Mouse (Mus musculus) neural tube, embryonic 11.5 days (tissue): Measurements from ENCODE around the gene Nfia. TPM values are rescaled to one million over a fixed set of nuclear protein-coding genes. Genes with fewer than 3 reads are reported as not detected.

Experiments
- ATAC-seq: fragments of 200-750 bp; cut with Nextera tagmentation; 2 replicates; pipeline ENCODE4 v1.8.0; 2017; ENCODE audit warnings: moderate number of reproducible peaks, mild to moderate bottlenecking, moderate TSS enrichment, moderate library complexity; ENCODE audit not compliant: insufficient read depth, low FRiP score, low TSS enrichment
- DNase-seq: peaks from one replicate; pipeline ENCODE4 v3.0.0-alpha.2; 2015; ENCODE audit warnings: low spot score
- H3K27ac ChIP-seq: fragments of 300-500 bp; sonication (generic); 2 replicates; pipeline ENCODE4 v1.5.1; 2014; ENCODE audit warnings: low read depth, mild to moderate bottlenecking, low read length
- H3K27me3 ChIP-seq: fragments of 300-500 bp; sonication (generic); 2 replicates; pipeline ENCODE4 v1.6.1; 2014; ENCODE audit warnings: mild to moderate bottlenecking, low read length, mixed read lengths; ENCODE audit not compliant: control insufficient read depth, insufficient read depth
- H3K36me3 ChIP-seq: fragments of 300-500 bp; sonication (generic); 2 replicates; pipeline ENCODE4 v1.6.1; 2014; ENCODE audit warnings: mild to moderate bottlenecking, low read length, moderate library complexity, mixed read lengths; ENCODE audit not compliant: control insufficient read depth, insufficient read depth
- H3K4me1 ChIP-seq: fragments of 300-500 bp; sonication (generic); 2 replicates; pipeline ENCODE4 v1.6.1; 2014; ENCODE audit warnings: low read length, mixed read lengths; ENCODE audit not compliant: control insufficient read depth, insufficient read depth
- H3K4me2 ChIP-seq: fragments of 300-500 bp; sonication (generic); 2 replicates; pipeline ENCODE4 v1.6.1; 2014; ENCODE audit warnings: low read depth, mild to moderate bottlenecking, moderate library complexity
- H3K4me3 ChIP-seq: fragments of 300-500 bp; sonication (generic); 2 replicates; pipeline ENCODE4 v1.5.1; 2014; ENCODE audit warnings: low read depth, low read length
- H3K9ac ChIP-seq: fragments of 300-500 bp; sonication (generic); 2 replicates; pipeline ENCODE4 v1.6.1; 2014; ENCODE audit warnings: mild to moderate bottlenecking, low read length
- H3K9me3 ChIP-seq: fragments of 300-500 bp; sonication (generic); 2 replicates; pipeline ENCODE4 v1.6.1; 2016; ENCODE audit warnings: low read length; ENCODE audit not compliant: control insufficient read depth
- WGBS: fragments of 180-500 bp; shearing (Covaris S2); extraction: QIAGEN DNeasy Blood & Tissue Kit; methylation state at CpG from one replicate; pipeline ENCODE4 v1.1.7; 2014; 5-methylcytosine and 5-hydroxymethylcytosine counted together
- polyA plus RNA-seq: library from polyadenylated mRNA; unstranded; fragments of >200 nt; fragmentation: Nextera tagmentation; extraction: Ambion mirVana; gene quantifications from 2 replicates; pipeline ENCODE4 v1.2.1, GENCODE M21; 2014

Nfia gene
- polyA plus RNA-seq, 1 experiment from 2014 or later, result 29.0 TPM

- no peaks in the 10 kb centered on the region for H3K36me3 ChIP-seq
Observed at GRCm38 (mm10) chr4:97891063-97891462, 118.5 kb downstream of the Nfia start.

GRCm38 (mm10) chr4:97891611-97892010, 119.1 kb downstream of the Nfia start:
- ATAC-seq (no peak), DNase-seq (no peak)
- Histone ChIP-seq H3K4me1 (no peaks in the 10 kb centered on the region), H3K4me3 (no peak overlapping the region), H3K9me3 (no peaks in the 10 kb centered on the region), H3K27me3 (no peaks in the 10 kb centered on the region), H3K9ac (no peak overlapping the region), H3K36me3 (no peaks in the 10 kb centered on the region), H3K4me2 (no peak overlapping the region), H3K27ac (no peak overlapping the region)
- WGBS, result 74% methylated on average over 1 of the region's 1 CpGs

More at GRCm38 (mm10) chr4:97891063-97891462, 118.5 kb downstream of the Nfia start:
- no peak overlapping the region for H3K9ac ChIP-seq
- H3K4me3 ChIP-seq, result no peak overlapping the region
- ATAC-seq (no peak), DNase-seq (no peak)
- H3K4me2 ChIP-seq, result no peak overlapping the region
- H3K27ac ChIP-seq, result no peak overlapping the region
- H3K9me3 ChIP-seq, result no peaks in the 10 kb centered on the region
- H3K27me3 ChIP-seq, result no peaks in the 10 kb centered on the region
- WGBS, result 82% methylated on average over 3 of the region's 3 CpGs
- no peaks in the 10 kb centered on the region for H3K4me1 ChIP-seq

- Histone ChIP-seq H3K27me3 (no peaks in the 10 kb centered on the region), H3K4me2 (no peak overlapping the region), H3K36me3 (no peaks in the 10 kb centered on the region), H3K9ac (no peak overlapping the region), H3K4me3 (no peak overlapping the region), H3K27ac (no peak overlapping the region), H3K9me3 (no peaks in the 10 kb centered on the region), H3K4me1 (no peaks in the 10 kb centered on the region)
- whole genome bisulfite sequencing, result 88% methylated on average over 10 of the region's 10 CpGs
- DNase-seq, result no peak
- no peak for ATAC-seq
Observed at GRCm38 (mm10) chr4:97893915-97894884, 121.7 kb downstream of the Nfia start.

GRCm38 (mm10) chr4:97895940-97896339, 123.4 kb downstream of the Nfia start:
- Histone ChIP-seq H3K9me3 (no peaks in the 10 kb centered on the region), H3K4me3 (no peak overlapping the region), H3K27me3 (no peaks in the 10 kb centered on the region), H3K27ac (no peak overlapping the region), H3K9ac (no peak overlapping the region), H3K4me2 (no peak overlapping the region), H3K36me3 (no peaks in the 10 kb centered on the region), H3K4me1 (no peaks in the 10 kb centered on the region)
- ATAC-seq, result no peak
- DNase-seq, result no peak
- 92% methylated on average over 5 of the region's 5 CpGs for WGBS

GRCm38 (mm10) chr4:97900256-97900944, 127.9 kb downstream of the Nfia start:
- Histone ChIP-seq H3K27me3 (no peaks in the 10 kb centered on the region), H3K9ac (no peak overlapping the region), H3K36me3 (no peaks in the 10 kb centered on the region), H3K4me2 (no peak overlapping the region), H3K9me3 (no peaks in the 10 kb centered on the region), H3K4me1 (no peaks in the 10 kb centered on the region), H3K4me3 (no peak overlapping the region), H3K27ac (no peak overlapping the region)
- WGBS, result 90% methylated on average over 12 of the region's 12 CpGs
- no peak for DNase-seq
- ATAC-seq, result no peak

GRCm38 (mm10) chr4:97905826-97906225, 133.3 kb downstream of the Nfia start:
- no peak overlapping the region for H3K4me3 ChIP-seq
- no peak overlapping the region for H3K27ac ChIP-seq
- H3K4me2 ChIP-seq, result no peak overlapping the region
- no peaks in the 10 kb centered on the region for H3K9me3 ChIP-seq
- H3K4me1 ChIP-seq, result no peaks in the 10 kb centered on the region
- no peak for ATAC-seq
- 75% methylated on average over 4 of the region's 4 CpGs for WGBS
- no peak overlapping the region for H3K9ac ChIP-seq
- H3K27me3 ChIP-seq, result no peaks in the 10 kb centered on the region
- no peaks in the 10 kb centered on the region for H3K36me3 ChIP-seq
- DNase-seq, result no peak

- no peak for DNase-seq
- 76% methylated on average over 4 of the region's 4 CpGs for WGBS
- no peaks in the 10 kb centered on the region for H3K4me1 ChIP-seq
- no peak overlapping the region for H3K9ac ChIP-seq
- no peak overlapping the region for H3K4me2 ChIP-seq
- no peak for ATAC-seq
- H3K27me3 ChIP-seq, result no peaks in the 10 kb centered on the region
- no peak overlapping the region for H3K27ac ChIP-seq
- no peaks in the 10 kb centered on the region for H3K36me3 ChIP-seq
- no peak overlapping the region for H3K4me3 ChIP-seq
- H3K9me3 ChIP-seq, result no peaks in the 10 kb centered on the region
Observed at GRCm38 (mm10) chr4:97908576-97909147, 136.1 kb downstream of the Nfia start.

GRCm38 (mm10) chr4:97910115-97910776, 137.7 kb downstream of the Nfia start:
- H3K4me2 ChIP-seq, result no peak overlapping the region
- H3K36me3 ChIP-seq, result no peaks in the 10 kb centered on the region
- no peak overlapping the region for H3K9ac ChIP-seq
- no peak overlapping the region for H3K27ac ChIP-seq
- ATAC-seq, result no peak
- no peaks in the 10 kb centered on the region for H3K9me3 ChIP-seq
- DNase-seq, result no peak
- no peaks in the 10 kb centered on the region for H3K4me1 ChIP-seq
- 92% methylated on average over 9 of the region's 9 CpGs for WGBS
- H3K27me3 ChIP-seq, result no peaks in the 10 kb centered on the region
- H3K4me3 ChIP-seq, result no peak overlapping the region
